Mouse (Mus musculus) ES-Bruce4 (cell line): ENCODE data around the gene Dcakd.

Source experiments
- CTCF ChIP-seq: IDR thresholded peaks from one replicate; pipeline ENCODE4 v1.8.1; 2011; ENCODE audit warnings: low read depth, low read length
- EP300 ChIP-seq: IDR thresholded peaks from 2 replicates; pipeline ENCODE4 v1.6.1; 2011; ENCODE audit warnings: low read depth, low read length; ENCODE audit not compliant: insufficient read depth

DNA sequence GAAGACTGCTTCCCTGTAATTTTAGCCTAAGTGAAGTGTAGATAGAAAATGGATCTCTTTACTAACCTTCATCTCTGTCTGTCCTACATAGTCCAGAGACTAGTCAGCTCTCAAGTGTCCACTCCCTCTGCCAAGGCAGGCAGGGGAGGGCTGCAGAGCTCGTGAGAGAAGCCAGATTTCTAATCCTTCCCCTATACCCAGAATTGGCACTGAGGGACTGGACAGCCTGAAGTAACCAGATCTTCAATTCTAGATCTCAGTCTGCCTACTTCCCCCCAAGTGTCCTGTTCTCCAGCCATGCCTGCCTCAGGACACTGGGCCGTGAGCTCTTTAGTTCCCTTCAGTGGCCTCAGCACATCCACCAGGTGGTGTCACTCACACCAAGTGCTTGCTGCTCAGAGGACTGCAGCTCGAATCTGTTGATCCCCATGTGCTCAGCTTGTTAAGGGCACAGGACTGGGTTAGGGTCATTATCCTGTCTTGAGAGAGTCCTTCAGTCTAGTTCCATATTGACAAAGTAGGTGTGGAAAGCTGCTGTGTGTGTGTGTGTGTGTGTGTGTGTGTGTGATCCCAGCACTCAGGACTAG, 30.5 kb upstream of the Dcakd start:
- TF ChIP-seq CTCF (no peak), EP300 (no peak)
